Mouse (Mus musculus) stomach, postnatal 0 days (tissue): ENCODE data around the gene Mgat4b.

Source experiments
- CTCF ChIP-seq: IDR thresholded peaks from 2 replicates; pipeline ENCODE4 v1.5.1; 2016; ENCODE audit warnings: antibody characterized with exemption, low read depth, mild to moderate bottlenecking, moderate library complexity
- EP300 ChIP-seq: optimal IDR thresholded peaks from 2 replicates; pipeline ENCODE3; 2016; ENCODE audit warnings: antibody characterized with exemption

DNA sequence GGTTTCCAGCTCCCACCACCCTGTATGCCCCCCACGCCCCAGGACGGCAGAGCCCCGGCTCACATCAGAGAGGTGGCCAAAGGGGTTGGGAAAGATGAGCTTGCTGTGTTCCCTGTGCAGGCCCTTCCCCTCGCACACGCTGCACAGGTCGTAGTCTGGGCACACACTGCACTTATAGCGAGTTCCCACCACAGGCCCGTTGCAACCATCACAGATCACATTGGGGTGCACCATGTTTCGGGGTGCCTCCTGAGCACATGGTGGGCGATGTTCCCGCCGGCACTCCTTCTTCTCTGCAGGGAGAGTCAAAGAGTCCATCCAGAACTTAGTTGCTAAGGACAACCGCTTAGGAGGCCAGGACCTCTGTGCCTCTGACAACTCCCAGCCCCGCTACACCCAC is 3.3 kb upstream of the Mgat4b start:
- no peak for TF ChIP-seq EP300
- TF ChIP-seq CTCF = no peak
